Mouse (Mus musculus) embryonic stem cell, embryonic (primary cell): Measurements from ENCODE around the gene Clk1.
"Not testable (repeated sequence)": the region's sequence is repeated elsewhere in the genome, so short reads cannot be mapped to it uniquely, and the experiment has no call there.

Source experiments
- CTCF ChIA-PET, 4 experiments: fragments of 300-600 bp in 2 of 4; fragments of 350-600 bp in 2 of 4; sonication (Branson Sonifier 250); formaldehyde crosslinking; loops; one replicate each; lab custom pipeline; 2022; ENCODE audit warnings: inconsistent platforms in 2 of 4; lab: Charles Lee
- POLR2A ChIA-PET, 4 experiments: fragments of 300-600 bp in 2 of 4; fragments of 350-600 bp in 2 of 4; sonication (Branson Sonifier 250); formaldehyde crosslinking; loops; one replicate each; lab custom pipeline; 2022; ENCODE audit warnings: antibody characterized with exemption in 4 of 4, inconsistent platforms in 1 of 4; lab: Charles Lee

The Clk1 gene

DNA sequence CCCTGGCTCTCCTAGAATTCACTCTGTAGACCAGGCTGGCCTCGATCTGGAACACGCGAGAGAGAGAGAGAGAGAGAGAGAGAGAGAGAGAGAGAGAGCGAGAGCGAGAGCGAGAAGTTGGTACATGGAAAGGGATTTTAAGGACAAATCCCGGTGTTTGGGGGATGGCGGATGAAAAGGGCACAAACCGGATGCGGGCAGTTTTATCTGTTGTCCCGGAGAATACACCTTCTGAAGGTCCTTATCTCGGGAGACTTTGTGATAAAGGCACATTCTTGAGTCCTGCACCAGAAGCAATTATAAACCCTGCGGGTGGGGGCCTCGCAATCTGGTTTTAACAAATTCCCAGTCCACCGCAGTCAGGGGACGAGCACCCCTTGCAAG lies 31.6 kb downstream of the Clk1 start:
- POLR2A ChIA-PET = interaction anchor here (0.8 to 12.1 kb wide), 39 partner anchors 8 to 618 kb away, joined by 3 to 310 read pairs (median 9); partner anchors contain the start of genes Clk1 (in 2 of the 4), Nif3l1 (in 2 of the 4), Orc2 (in 2 of the 4) and Ppil3 (in 2 of the 4)
- CTCF ChIA-PET = interaction anchor here in 1 of 4 experiments (0.6 to 1.4 kb wide), 3 partner anchors 96 to 660 kb away, joined by 3 to 7 read pairs (median 3); no protein-coding TSS in a partner anchor

DNA sequence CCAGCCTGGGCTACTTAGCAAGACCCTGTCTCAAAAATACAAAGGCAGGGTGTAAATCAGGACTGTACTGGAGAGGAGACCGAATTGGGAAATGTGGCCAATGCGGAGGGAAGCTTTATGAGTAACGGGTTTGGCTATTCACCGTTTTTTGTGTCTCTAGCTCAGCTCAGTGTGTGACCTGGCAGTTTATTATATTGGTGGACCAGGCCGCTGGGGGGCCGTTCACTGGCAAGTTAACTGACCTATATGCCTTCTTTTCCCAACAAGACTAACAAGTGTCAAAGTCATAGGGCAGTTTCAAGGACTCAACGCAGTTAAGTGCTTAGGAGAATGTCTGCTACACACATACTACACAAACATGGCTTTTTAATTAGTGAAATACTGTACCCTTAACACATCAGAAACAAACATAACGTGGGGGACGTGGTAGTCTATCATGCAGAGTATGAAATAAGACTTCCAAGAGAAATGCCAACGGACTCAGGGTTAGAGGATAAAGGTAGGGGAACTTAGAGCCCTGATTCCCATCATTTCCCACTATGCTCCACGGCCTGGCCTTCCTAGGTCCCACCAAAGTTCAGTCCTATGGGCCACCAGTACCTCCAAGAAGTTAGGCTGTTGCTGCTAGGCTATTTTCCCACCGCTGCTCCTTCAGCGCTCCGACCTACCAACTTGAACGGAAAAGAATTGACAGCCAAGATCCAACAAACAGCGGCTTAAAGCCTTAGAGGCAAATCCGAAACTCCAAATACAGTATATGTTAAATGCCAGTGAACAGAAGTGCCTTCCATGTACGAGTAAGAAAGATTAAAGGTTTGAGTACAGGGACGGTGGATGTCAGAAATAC lies 32.2 kb downstream of the Clk1 start:
- CTCF ChIA-PET = interaction anchor here in 1 of 4 experiments (1.1 kb wide), 1 partner anchor 356 kb away, joined by 3 read pairs; no protein-coding TSS in a partner anchor
- POLR2A ChIA-PET = interaction anchor here in 3 of 4 experiments (0.6 to 1.7 kb wide), 15 partner anchors 9 to 107 kb away, joined by 3 to 5 read pairs (median 3); partner anchors contain the start of gene Clk1 (in 2 of the 3)

DNA sequence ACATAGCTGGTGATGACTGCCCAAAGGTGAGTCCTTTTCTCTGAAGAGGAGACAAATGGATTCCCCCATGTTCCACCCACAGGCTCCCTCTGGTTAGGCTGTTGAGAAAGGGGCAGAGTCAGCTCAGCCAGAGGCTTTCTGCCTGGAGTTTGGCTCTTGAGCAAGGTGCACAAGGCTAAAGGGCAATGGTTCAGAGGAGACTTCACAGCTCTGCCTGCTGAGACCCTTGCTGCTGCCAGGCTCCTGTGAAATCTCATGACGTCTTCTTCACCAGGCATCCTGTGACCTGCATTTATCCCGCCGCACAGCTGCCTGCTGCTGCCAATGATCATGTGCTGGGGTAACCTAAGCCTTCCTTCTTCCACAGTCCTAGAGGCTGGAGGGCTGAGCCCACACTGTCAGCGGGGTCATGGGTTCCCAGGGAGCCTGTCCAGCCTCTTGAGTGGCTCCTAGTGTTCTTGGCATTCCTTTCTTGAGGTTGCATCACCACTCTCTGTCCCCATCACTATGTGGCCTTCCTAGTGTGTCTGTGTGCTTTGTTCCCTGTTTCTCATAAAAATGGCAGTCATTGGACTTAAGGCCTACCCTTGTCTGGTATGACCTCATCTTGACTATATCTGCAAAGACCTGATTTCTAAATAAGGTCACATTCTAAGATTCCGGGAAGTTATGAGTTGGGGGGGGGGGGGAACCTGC lies 41.1 kb downstream of the Clk1 start:
- ChIA-PET POLR2A (interaction anchor here (0.6 to 3.0 kb wide), 25 partner anchors 8 to 243 kb away, joined by 3 to 24 read pairs (median 3); partner anchors contain the start of genes Bzw1 (in 3 of the 4) and Clk1 (in 2 of the 4)), CTCF (no interaction called here)

DNA sequence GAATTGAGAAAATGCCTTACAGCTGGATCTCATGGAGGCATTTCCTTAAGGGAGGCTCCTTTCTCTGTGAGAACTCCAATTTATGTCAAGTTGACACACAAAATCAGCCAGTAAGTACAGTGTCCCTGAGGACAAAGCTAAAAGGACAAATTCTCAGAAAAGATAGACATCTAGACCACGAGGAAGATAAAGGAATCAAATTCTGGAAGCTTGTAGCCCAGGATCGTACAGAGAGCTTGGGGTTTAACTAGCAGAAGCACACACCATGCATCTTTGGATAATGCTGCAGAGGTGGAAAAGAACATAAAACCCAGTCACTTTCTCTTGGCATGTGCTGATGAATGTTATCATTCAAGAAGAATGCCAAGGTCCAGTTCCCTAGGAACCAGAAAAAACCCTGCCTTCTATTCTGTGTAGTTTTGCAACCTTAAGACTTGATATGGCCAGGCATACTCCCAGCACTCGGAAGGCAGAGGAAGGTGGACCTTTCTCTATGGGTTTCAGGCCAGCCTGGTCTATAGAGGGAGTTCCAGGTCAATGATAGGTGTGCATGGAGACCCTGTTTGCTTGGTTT lies 48.2 kb downstream of the Clk1 start:
- ChIA-PET CTCF (interaction anchor here in 1 of 4 experiments (1.3 kb wide), 1 partner anchor 20 kb away, joined by 3 read pairs; no protein-coding TSS in a partner anchor), POLR2A (interaction anchor here in 2 of 4 experiments (0.8 to 3.3 kb wide), 6 partner anchors 9 to 34 kb away, joined by 3 to 14 read pairs (median 4); partner anchors contain the start of gene Bzw1 (in 1 of the 2))

DNA sequence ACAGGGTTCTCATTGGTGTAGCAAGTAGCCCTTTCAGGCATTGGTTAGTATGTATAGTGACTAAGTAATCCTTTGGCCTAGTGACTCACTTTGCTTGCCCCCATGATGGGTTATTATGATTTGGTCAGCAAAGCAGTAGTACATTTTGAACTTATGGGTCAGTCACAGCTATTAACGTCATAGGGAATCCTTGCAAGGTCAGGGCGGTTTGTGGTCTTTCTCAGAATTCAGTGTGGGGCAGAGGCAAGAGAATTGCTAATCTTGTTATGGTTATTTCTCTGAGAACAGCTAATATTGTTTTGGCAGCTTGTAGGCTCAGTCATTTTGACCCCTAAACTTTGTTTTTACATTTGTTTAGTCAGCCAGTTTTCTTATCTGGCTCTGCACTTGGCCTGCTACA lies 49.6 kb downstream of the Clk1 start:
- POLR2A ChIA-PET = interaction anchor here in 2 of 4 experiments (0.6 to 2.0 kb wide), 2 partner anchors 8 to 17 kb away, joined by 5 to 11 read pairs; no protein-coding TSS in a partner anchor
- CTCF ChIA-PET = not testable (repeated sequence)

DNA sequence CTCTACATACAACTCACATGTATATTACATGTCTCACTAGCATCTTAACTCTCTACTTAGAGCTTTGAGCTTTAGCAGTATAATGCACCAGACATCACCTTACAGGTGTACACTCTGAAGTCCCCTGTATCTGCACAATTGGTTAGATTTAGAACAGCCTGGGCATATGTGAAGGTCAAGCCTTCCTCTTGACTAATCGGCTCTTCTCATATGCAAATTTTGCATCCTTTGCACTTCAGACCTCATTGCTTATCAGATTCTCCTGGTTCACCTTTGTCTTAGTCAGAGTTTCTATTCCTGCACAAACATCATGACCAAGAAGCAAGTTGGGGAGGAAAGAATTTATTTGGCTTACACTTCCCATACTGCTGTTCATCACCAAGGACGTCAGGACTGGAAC lies 54.1 kb downstream of the Clk1 start:
- POLR2A ChIA-PET = interaction anchor here in 1 of 4 experiments (1.2 kb wide), 1 partner anchor 23 kb away, joined by 6 read pairs; the partner anchor contains the start of gene Bzw1
- CTCF ChIA-PET = interaction anchor here in 1 of 4 experiments (1.3 kb wide), 1 partner anchor 23 kb away, joined by 3 read pairs; the partner anchor contains the start of gene Bzw1

DNA sequence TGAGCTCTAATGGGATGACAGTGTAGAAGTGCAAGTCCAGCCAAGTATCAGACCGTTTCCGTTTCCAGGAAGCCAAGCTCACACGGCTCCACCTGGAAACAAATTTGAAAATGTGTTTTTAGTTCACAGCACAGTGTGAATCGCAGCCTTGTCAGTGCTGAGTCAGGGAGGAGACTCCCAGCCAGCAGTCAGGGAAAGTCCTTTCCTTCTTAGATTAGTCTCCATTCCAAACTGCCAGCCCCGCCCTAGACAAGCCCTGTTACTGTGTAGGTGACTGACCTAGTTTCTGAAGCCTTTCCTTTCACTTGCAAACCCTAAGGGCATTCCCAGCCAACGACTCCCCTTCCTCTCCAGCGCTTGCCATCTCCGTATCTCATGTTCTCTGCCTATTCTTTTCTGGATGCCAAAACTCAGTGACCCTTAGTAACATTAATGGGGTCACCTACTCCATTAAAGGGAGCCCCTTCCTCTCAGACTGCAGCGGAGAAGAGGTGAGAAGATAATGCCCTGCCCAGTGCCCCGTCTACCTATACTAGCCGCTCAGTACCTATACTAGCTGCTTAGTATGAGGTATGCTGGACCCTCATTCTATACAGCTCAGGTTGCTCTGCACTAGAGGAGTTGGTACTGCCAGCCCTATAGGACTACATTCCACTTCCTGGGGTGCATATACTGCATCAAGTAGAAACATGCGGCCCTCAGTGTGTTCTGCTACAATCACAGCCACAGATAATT lies 57.0 kb downstream of the Clk1 start:
- ChIA-PET POLR2A (interaction anchor here (0.5 to 3.3 kb wide), 29 partner anchors 8 to 350 kb away, joined by 3 to 34 read pairs (median 4); partner anchors contain the start of genes Bzw1 (in 3 of the 4) and Clk1 (in 1 of the 4)), CTCF (no interaction called here)

DNA sequence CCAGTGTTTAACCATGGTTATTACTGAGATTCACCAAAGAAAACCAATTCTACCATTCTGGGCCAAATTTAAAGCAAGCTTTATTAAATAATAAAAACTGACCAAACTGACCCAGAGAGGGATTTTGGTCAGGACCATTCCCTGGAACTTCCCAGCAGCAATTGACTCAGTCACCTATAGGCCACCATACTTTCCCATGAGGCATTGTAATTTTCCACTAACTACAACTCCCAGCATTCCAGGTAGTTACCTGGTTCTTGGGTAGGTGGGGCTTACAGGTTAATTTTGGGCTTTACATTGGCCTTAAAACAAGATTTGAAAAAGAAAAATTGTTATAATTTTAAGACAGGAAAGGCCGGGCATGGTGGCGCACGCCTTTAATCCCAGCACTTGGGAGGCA lies 58.0 kb downstream of the Clk1 start:
- ChIA-PET CTCF (no interaction called here), POLR2A (interaction anchor here in 3 of 4 experiments (1.0 to 3.3 kb wide), 12 partner anchors 9 to 58 kb away, joined by 3 to 34 read pairs (median 6); partner anchors contain the start of genes Bzw1 (in 3 of the 3) and Clk1 (in 1 of the 3))

DNA sequence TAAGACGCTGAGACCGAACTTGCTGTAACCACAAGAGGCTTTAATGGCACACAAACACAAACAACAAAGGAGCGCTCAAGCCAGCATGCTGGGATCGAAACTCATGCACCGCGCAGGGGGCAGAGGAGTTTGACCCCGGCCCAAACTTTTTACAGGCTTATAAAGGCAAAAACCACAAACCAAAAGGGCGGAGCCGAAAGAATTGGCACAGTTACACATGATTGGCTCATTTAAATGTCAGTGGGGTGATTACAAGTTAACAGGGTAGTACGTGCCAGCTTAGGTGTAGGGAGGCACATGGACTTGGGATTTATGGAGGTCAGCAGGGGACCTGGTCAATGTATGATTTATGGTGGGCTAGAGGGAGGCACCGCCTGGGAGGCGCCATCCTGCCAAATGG lies 59.3 kb downstream of the Clk1 start:
- ChIA-PET CTCF (interaction anchor here in 1 of 4 experiments (0.5 kb wide), 1 partner anchor 252 kb away, joined by 5 read pairs; the partner anchor contains the start of gene Aox3), POLR2A (interaction anchor here in 1 of 4 experiments (0.9 to 3.7 kb wide), 5 partner anchors 20 to 49 kb away, joined by 3 to 20 read pairs (median 4); partner anchors contain the start of gene Bzw1)

DNA sequence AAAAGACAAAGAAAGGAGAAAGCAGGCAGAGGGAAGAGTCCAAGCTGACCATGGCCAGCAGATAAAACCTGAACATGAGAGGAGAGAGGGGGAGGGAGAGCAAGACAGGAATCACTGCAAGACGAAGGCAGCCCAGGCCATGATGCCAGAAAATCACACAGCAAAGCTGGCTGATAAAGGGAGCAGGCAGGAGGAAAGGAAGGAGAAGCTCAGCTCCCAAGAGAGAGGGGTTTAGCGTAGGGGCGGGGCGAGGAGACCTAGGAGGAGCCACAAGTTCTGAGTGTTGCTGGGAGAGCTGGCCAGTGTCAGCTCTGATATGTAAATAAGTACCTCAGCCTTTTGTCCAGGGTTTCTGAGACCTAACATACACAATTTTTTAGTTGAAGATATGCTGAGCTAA lies 61.6 kb downstream of the Clk1 start:
- CTCF ChIA-PET = interaction anchor here in 2 of 4 experiments (0.5 to 0.7 kb wide), 3 partner anchors 16 to 366 kb away, joined by 3 to 5 read pairs (median 4); no protein-coding TSS in a partner anchor
- POLR2A ChIA-PET = interaction anchor here in 3 of 4 experiments (0.6 to 3.7 kb wide), 33 partner anchors 9 to 1247 kb away, joined by 3 to 20 read pairs (median 3); partner anchors contain the start of genes Bzw1 (in 2 of the 3), Ppil3 (in 2 of the 3), 1700066M21Rik (in 1 of the 3) and Clk1 (in 1 of the 3)
